Mouse (Mus musculus) olfactory bulb, adult 2 months (tissue): ENCODE measurements around the gene Hcfc2.

Source experiments
- CTCF ChIP-seq: fragments of 200-500 bp; IDR thresholded peaks from 2 replicates; pipeline ENCODE4 v1.5.1; 2012; ENCODE audit warnings: low read depth, mild to moderate bottlenecking, low read length, moderate library complexity; ENCODE audit not compliant: insufficient read depth
- POLR2A ChIP-seq: fragments of 200-500 bp; IDR thresholded peaks from 2 replicates; pipeline ENCODE4 v1.6.1; 2012; ENCODE audit warnings: mild to moderate bottlenecking, low read depth, low read length, moderate library complexity; ENCODE audit not compliant: insufficient read depth

DNA sequence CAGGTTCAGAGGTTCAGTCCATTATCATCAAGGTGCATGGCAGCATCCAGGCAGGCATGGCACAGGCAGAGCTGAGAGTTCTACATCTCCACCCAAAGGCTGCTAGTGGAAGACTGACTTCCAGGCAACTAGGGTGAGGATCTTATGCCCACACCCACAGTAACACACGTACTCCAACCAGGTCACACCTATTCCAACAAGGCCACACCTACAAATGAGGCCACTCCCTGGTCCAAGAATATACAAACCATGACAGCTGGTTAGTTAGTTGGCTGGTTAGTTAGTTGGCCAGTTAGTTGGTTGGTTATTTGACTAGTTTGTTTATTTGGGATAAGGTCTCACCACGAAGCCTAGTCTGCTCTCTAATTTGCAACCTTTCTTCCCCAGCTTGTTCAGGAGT lies 32.7 kb upstream of the Hcfc2 start:
- TF ChIP-seq CTCF: no peak
- no peak for TF ChIP-seq POLR2A
